Mouse (Mus musculus) forebrain, postnatal 0 days (tissue): ENCODE results near the gene Mecr. TPM values are rescaled to one million over a fixed set of nuclear protein-coding genes. Genes with fewer than 3 reads are reported as not detected.

Source experiments
- ATAC-seq: fragments of 200-750 bp; cut with Nextera tagmentation; 2 replicates; pipeline ENCODE4 v1.8.0; 2017; ENCODE audit warnings: mild to moderate bottlenecking, moderate library complexity
- DNase-seq: peaks from one replicate; pipeline ENCODE4 v3.0.0-alpha.2; 2015
- H3K27ac ChIP-seq: fragments of 300-500 bp; sonication (generic); 2 replicates; pipeline ENCODE4 v1.5.1; 2014; ENCODE audit warnings: low read depth, mild to moderate bottlenecking, antibody characterized with exemption, low read length, moderate library complexity, mixed read lengths
- H3K27me3 ChIP-seq: fragments of 300-500 bp; sonication (generic); 2 replicates; pipeline ENCODE4 v1.6.1; 2014; ENCODE audit warnings: mild to moderate bottlenecking, low read length, mixed read lengths; ENCODE audit not compliant: insufficient read depth
- H3K36me3 ChIP-seq: fragments of 300-500 bp; sonication (generic); 2 replicates; pipeline ENCODE4 v1.6.1; 2014; ENCODE audit warnings: mild to moderate bottlenecking, moderate library complexity; ENCODE audit not compliant: insufficient read depth
- H3K4me1 ChIP-seq: fragments of 300-500 bp; sonication (generic); 2 replicates; pipeline ENCODE4 v1.6.1; 2014; ENCODE audit warnings: antibody characterized with exemption; ENCODE audit not compliant: insufficient read depth
- H3K4me2 ChIP-seq: fragments of 300-500 bp; sonication (generic); 2 replicates; pipeline ENCODE4 v1.6.1; 2014; ENCODE audit warnings: low read depth, mild to moderate bottlenecking, moderate library complexity
- H3K4me3 ChIP-seq: fragments of 300-500 bp; sonication (generic); 2 replicates; pipeline ENCODE4 v1.5.1; 2014; ENCODE audit warnings: low read depth, low read length, mixed read lengths
- H3K9ac ChIP-seq: fragments of 300-500 bp; sonication (generic); 2 replicates; pipeline ENCODE4 v1.6.1; 2014; ENCODE audit warnings: mild to moderate bottlenecking
- H3K9me3 ChIP-seq: fragments of 300-500 bp; sonication (generic); 2 replicates; pipeline ENCODE4 v1.6.1; 2016; ENCODE audit warnings: low read length
- CTCF ChIP-seq: sonication (generic); IDR thresholded peaks from 2 replicates; pipeline ENCODE4 v1.5.1; 2016; ENCODE audit warnings: antibody characterized with exemption, control low read depth, low read depth
- WGBS: fragments of 180-500 bp; shearing (Covaris S2); extraction: QIAGEN DNeasy Blood & Tissue Kit; methylation state at CpG from one replicate; pipeline ENCODE4 v1.1.7; 2014; 5-methylcytosine and 5-hydroxymethylcytosine counted together
- polyA plus RNA-seq: library from polyadenylated mRNA; unstranded; fragments of >200 nt; fragmentation: Nextera tagmentation; extraction: Ambion mirVana; gene quantifications from 2 replicates; pipeline ENCODE4 v1.2.1, GENCODE M21; 2015
- total RNA-seq: library from RNA; depleted of rRNA; stranded (reverse); fragments of >200 nt; gene quantifications from 2 replicates; pipeline ENCODE4 v1.2.3, GENCODE M21; 2014; rRNA removed

The Mecr gene
- total and polyA plus RNA-seq, 2 experiments from 2014 or later, result 20.3 to 31.8 TPM

DNA sequence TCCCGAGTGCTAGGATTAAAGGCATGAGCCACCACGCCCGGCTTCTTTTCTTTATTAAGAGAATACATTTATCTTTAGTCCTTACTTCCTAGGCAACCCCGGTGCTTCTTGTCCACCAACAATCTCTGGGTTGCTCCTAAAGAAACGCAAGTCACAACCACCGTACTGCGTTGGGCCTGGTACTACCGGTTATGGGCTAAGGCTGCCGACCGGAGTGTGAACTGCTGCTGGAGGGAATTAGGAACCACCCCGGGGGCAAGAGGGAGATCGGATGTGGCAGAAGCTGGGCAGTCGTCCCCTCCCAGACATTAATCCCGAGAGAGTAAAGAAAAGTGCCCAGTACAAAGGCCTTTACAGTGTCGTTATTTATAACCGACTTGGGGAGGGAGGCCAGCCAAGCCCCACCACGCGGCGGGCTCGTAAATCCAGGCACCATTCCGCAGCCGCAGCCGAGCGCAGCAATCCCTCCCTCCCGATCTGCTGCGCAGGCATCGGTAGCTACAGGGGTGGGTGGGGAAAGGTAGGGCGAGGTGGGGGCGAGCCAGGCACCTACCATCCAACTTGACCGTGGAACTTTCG, 71.7 kb downstream of the Mecr start:
- WGBS, result 3% methylated on average over 31 of the region's 31 CpGs
- peak overlapping the region; percentile 29 for H3K4me3 ChIP-seq
- peaks cover 66% of the 10 kb centered on the region for H3K27me3 ChIP-seq
- ATAC-seq, result no peak
- H3K36me3 ChIP-seq, result no peaks in the 10 kb centered on the region
- peak overlapping the region; percentile 52 for H3K4me2 ChIP-seq
- no peak overlapping the region for H3K27ac ChIP-seq
- DNase-seq, result peak; percentile 54
- no peaks in the 10 kb centered on the region for H3K4me1 ChIP-seq
- H3K9me3 ChIP-seq, result no peaks in the 10 kb centered on the region
- TF ChIP-seq CTCF, result no peak
- peak overlapping the region; percentile 36; the same call in 1 of the 2 replicates for H3K9ac ChIP-seq

DNA sequence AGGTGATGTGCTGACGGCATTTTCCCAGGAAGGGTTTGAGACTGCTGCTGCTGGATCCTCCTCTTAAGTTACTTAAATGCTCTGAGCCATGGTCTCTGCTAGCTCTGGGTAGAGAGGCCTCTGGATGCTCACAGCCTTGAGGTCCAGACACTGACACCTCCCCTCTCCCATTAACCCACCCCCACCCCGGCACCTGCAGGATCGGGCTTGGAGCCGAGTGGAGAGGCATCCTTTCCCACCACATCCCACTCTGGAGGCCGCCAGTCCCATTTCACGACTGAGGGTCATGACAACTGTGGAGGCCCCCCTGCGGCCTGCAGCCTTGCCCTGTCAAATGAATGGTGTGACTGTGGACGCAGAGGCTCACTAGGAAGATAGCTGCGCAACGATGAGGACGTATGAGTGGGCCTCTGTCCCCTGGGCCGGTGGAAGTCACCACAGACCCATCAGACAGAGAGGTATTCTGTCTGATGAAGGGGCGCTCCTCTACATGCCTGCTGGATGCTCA, 72.6 kb downstream of the Mecr start:
- no peak for DNase-seq
- H3K9me3 ChIP-seq, result no peaks in the 10 kb centered on the region
- H3K4me2 ChIP-seq, result peak overlapping the region; percentile 52; the same call in 1 of the 2 replicates
- ATAC-seq, result no peak
- no peak overlapping the region for H3K4me3 ChIP-seq
- H3K27ac ChIP-seq, result no peak overlapping the region
- H3K36me3 ChIP-seq, result no peaks in the 10 kb centered on the region
- H3K9ac ChIP-seq, result no peak overlapping the region
- 34% methylated on average over 13 of the region's 13 CpGs for WGBS
- H3K4me1 ChIP-seq, result no peaks in the 10 kb centered on the region
- peaks cover 75% of the 10 kb centered on the region for H3K27me3 ChIP-seq
- TF ChIP-seq CTCF, result no peak

DNA sequence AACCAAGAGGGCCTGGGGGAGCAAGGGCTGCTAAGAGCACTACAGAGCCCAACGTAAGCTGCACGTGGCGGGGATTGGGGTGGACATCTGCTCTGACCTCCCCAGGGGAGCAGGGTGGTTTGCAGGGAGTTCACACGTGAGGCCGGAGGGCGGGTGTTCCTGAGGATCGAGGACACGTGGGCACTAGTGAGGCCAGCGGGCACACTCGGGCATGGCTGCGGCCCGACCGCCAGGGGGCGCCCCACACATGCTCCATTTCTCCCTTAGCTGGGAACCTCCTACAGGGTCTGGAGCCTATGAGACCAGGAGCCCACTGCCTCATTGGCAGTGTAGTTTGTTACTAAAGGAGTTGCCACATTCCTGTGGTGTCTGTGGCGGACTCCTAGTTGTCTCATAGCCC, 73.2 kb downstream of the Mecr start:
- DNase-seq, result peak; percentile 56

DNA sequence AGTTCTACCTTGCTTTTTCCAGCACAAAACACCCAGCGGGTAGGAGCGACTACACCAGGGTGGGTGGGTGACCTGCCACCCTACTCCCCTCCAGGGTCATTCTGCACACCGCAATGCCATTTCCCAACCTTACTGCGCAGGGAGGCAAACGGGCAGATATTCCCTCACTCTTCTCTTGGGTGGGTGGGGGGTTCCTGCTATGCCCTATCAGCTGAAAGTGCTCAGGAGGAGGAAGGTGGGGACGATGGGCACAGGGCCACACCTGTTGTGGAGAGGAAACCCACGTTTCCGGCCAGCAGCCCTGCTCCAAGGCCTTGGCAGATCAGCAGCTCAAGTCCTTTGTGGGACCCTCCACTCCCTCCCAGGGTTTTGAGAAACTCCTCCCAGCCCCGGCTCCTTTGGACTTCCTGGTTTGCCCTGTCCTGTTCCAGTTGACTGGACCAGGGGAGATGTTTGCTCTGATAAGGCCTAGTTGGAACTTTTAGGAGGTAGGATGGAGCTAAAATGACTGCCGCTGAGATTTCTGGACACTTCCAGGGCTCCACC, 73.8 kb downstream of the Mecr start:
- H3K4me2 ChIP-seq, result no peak overlapping the region
- no peak for DNase-seq
- no peaks in the 10 kb centered on the region for H3K36me3 ChIP-seq
- ATAC-seq, result no peak
- no peaks in the 10 kb centered on the region for H3K9me3 ChIP-seq
- no peak overlapping the region for H3K9ac ChIP-seq
- no peak overlapping the region for H3K27ac ChIP-seq
- H3K27me3 ChIP-seq, result peaks cover 85% of the 10 kb centered on the region
- no peaks in the 10 kb centered on the region for H3K4me1 ChIP-seq
- H3K4me3 ChIP-seq, result no peak overlapping the region
- 82% methylated on average over 10 of the region's 10 CpGs for WGBS
- no peak for TF ChIP-seq CTCF

More for the DNA sequence above, 73.2 kb downstream of the Mecr start:
- Histone ChIP-seq H3K9ac (no peak overlapping the region), H3K27ac (no peak overlapping the region), H3K27me3 (peaks cover 80% of the 10 kb centered on the region), H3K4me3 (no peak overlapping the region), H3K4me2 (no peak overlapping the region), H3K4me1 (no peaks in the 10 kb centered on the region), H3K36me3 (no peaks in the 10 kb centered on the region), H3K9me3 (no peaks in the 10 kb centered on the region)
- peak; percentile 77 for TF ChIP-seq CTCF
- ATAC-seq, result peak; percentile 47; the same call in 1 of the 2 replicates
- 9% methylated on average over 15 of the region's 15 CpGs for WGBS

Other genes starting within 250 kb of the Mecr start
- 18.5 and 27.4 TPM in 2 replicates for gene Ptpru, start 5.2 kb upstream of the Mecr start, total RNA-seq
- 15.0 and 21.2 TPM in 2 replicates for gene Ptpru, start 5.2 kb upstream of the Mecr start, polyA plus RNA-seq
- gene Srsf4, start 30.1 kb downstream of the Mecr start, total RNA-seq, result 28.2 and 49.4 TPM in 2 replicates
- 81.3 and 99.7 TPM in 2 replicates for gene Srsf4, start 30.1 kb downstream of the Mecr start, polyA plus RNA-seq
- 2.5 and 2.7 TPM in 2 replicates for gene Tmem200b, start 78.3 kb downstream of the Mecr start, total RNA-seq
- gene Tmem200b, start 78.3 kb downstream of the Mecr start, polyA plus RNA-seq, result 0.26 and 0.33 TPM in 2 replicates
- 0.14 TPM in 1 of 2 replicates, not detected in the other for gene Gm10300, start 231.2 kb downstream of the Mecr start, total RNA-seq
- not detected in 2 replicates for gene Gm10300, start 231.2 kb downstream of the Mecr start, polyA plus RNA-seq
- gene Epb41, start 231.9 kb downstream of the Mecr start, total RNA-seq, result 65.0 and 68.3 TPM in 2 replicates
- gene Epb41, start 231.9 kb downstream of the Mecr start, polyA plus RNA-seq, result 32.4 and 36.5 TPM in 2 replicates